Mouse (Mus musculus) forebrain, embryonic 16.5 days (tissue): ENCODE data around the gene Nudt9. TPM values are rescaled to one million over a fixed set of nuclear protein-coding genes. Genes with fewer than 3 reads are reported as not detected.

Experiments
- ATAC-seq: fragments of 200-750 bp; cut with Nextera tagmentation; 2 replicates; pipeline ENCODE4 v1.8.0; 2017; ENCODE audit warnings: mild to moderate bottlenecking, moderate library complexity
- H3K27ac ChIP-seq: fragments of 300-500 bp; sonication (generic); 2 replicates; pipeline ENCODE4 v1.5.1; 2014; ENCODE audit warnings: low read length, control low read depth
- H3K27me3 ChIP-seq: fragments of 300-500 bp; sonication (generic); replicated peaks from 2 replicates; pipeline ENCODE4 v1.6.1; 2014; ENCODE audit warnings: low read length; ENCODE audit not compliant: control insufficient read depth, insufficient read depth
- H3K36me3 ChIP-seq: fragments of 300-500 bp; sonication (generic); 2 replicates; pipeline ENCODE4 v1.6.1; 2014; ENCODE audit not compliant: control insufficient read depth, insufficient read depth
- H3K4me1 ChIP-seq: fragments of 300-500 bp; sonication (generic); replicated peaks from 2 replicates; pipeline ENCODE4 v1.6.1; 2014; ENCODE audit warnings: low read length; ENCODE audit not compliant: control insufficient read depth, insufficient read depth
- H3K4me2 ChIP-seq: fragments of 300-500 bp; sonication (generic); 2 replicates; pipeline ENCODE4 v1.6.1; 2014; ENCODE audit warnings: mild to moderate bottlenecking, low read length, control low read depth
- H3K4me3 ChIP-seq: fragments of 300-500 bp; sonication (generic); replicated peaks from 2 replicates; pipeline ENCODE4 v1.5.1; 2014; ENCODE audit warnings: mild to moderate bottlenecking, low read length, control low read depth
- H3K9ac ChIP-seq: fragments of 300-500 bp; sonication (generic); replicated peaks from 2 replicates; pipeline ENCODE4 v1.6.1; 2014; ENCODE audit warnings: low read depth, low read length, control low read depth
- H3K9me3 ChIP-seq: fragments of 300-500 bp; sonication (generic); 2 replicates; pipeline ENCODE4 v1.6.1; 2016; ENCODE audit warnings: low read length; ENCODE audit not compliant: control insufficient read depth
- WGBS: fragments of 180-500 bp; shearing (Covaris S2); extraction: QIAGEN DNeasy Blood & Tissue Kit; methylation state at CpG from one replicate; pipeline ENCODE4 v1.1.7; 2014; 5-methylcytosine and 5-hydroxymethylcytosine counted together
- microRNA-seq: library from miRNA; unstranded; fragments of <30 nt; microRNA quantifications from one replicate; pipeline ENCODE4, GENCODE M21; 2017
- polyA plus RNA-seq: library from polyadenylated mRNA; unstranded; fragments of >200 nt; fragmentation: Nextera tagmentation; extraction: Ambion mirVana; gene quantifications from 2 replicates; pipeline ENCODE4 v1.2.1, GENCODE M21; 2015

Gene Nudt9
- polyA plus RNA-seq, 1 experiment from 2014 or later = 55.9 TPM

DNA sequence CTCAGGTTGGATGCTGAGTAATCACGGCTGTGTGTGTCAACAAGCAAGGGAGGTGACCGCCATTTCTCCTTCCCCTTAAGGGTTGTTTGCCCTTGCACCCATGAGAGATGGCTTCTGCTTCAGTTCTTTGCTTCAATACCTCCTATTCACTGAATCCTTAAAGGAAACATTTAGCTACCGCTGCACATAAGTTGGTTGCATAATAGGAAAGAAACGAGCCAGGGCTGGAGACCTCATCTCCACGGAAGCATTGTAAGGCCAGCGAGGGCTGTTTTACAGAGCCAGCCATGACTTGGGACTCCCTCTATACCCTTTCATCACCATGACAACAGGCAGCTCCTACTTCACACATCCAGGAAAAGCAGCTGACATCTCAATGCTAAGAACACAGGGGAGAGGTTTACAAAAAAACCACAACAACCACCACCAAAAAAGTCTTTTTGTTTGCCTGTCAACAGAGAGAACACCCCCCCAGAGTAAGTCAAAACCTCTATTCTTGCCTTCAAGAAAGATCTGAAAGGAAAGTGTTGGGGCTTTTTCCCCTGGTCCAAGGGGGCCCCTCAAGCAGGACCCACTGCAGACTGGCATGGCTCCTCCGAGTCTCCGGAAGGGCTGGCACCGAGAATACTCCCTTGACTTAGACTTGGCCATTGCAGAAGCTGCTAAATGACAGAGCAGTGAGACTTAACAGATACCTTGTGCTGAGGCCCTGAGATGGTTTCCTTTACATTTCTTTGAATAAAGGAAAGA is 64.2 kb downstream of the Nudt9 start:
- H3K4me3 ChIP-seq = 0 out of 2 replicates have a peak overlapping the region, but pooled peaks have one; percentile 0
- H3K9ac ChIP-seq = no peak overlapping the region
- H3K4me1 ChIP-seq = peaks cover 60% of the 10 kb centered on the region
- H3K27me3 ChIP-seq = no peaks in the 10 kb centered on the region
- H3K27ac ChIP-seq = peak overlapping the region; percentile 68
- ATAC-seq = peak; percentile 81
- WGBS = 2% methylated on average over 9 of the region's 9 CpGs
- H3K36me3 ChIP-seq = no peaks in the 10 kb centered on the region
- peak overlapping the region; percentile 19 for H3K4me2 ChIP-seq
- H3K9me3 ChIP-seq = no peaks in the 10 kb centered on the region

DNA sequence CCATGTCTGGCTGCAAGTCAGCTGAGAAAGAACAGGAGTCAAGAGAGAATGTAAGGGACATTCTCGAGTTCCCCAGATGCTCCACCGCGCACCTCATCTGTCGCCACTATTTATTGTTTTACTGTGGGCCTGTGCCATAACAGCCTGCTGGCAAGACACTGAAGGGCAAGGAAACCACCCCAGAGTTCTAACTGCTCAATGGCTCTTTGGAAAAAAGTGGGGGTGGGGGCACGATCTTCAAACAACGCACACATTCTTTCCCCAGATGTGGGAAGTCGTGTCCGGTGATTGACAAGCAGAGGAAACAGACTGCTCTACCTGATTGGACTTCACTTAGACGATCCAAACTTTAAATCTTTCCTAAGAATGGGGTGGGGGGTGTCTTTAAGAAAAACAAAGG is 65.9 kb downstream of the Nudt9 start:
- Histone ChIP-seq H3K4me2 (peak overlapping the region; percentile 35), H3K9me3 (no peaks in the 10 kb centered on the region), H3K4me3 (peak overlapping the region; percentile 9), H3K36me3 (no peaks in the 10 kb centered on the region), H3K27ac (0 out of 2 replicates have a peak overlapping the region, but pooled peaks have one; percentile 52), H3K27me3 (no peaks in the 10 kb centered on the region), H3K9ac (0 out of 2 replicates have a peak overlapping the region, but pooled peaks have one; percentile 6), H3K4me1 (peaks cover 63% of the 10 kb centered on the region)
- no peak for ATAC-seq
- WGBS = 14% methylated on average over 9 of the region's 9 CpGs

DNA sequence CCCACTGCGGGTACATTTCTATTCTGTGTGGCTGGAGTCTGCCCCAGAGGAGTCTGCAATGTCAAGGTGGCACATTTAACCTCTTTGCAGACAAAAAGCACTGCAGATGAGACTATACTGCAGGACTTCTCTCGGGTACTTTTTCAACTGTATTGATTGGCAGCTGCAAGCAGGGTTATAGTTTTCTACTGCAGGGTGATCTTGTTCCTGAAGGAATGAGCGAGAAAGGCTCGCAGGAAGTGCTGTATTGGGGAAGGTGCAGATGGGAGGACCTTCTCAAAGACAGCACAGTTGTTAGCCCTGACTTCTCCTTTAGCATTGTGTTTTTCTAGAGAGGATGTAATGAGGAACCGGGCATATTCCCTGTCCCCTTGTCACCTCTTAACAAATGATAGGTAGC is 66.4 kb downstream of the Nudt9 start:
- Histone ChIP-seq H3K27ac (peak overlapping the region; percentile 16), H3K9ac (no peak overlapping the region), H3K27me3 (no peaks in the 10 kb centered on the region), H3K9me3 (no peaks in the 10 kb centered on the region), H3K36me3 (no peaks in the 10 kb centered on the region), H3K4me1 (peaks cover 63% of the 10 kb centered on the region), H3K4me2 (peak overlapping the region; percentile 35), H3K4me3 (peak overlapping the region; percentile 7)
- 22% methylated on average over 5 of the region's 5 CpGs for WGBS
- no peak for ATAC-seq

DNA sequence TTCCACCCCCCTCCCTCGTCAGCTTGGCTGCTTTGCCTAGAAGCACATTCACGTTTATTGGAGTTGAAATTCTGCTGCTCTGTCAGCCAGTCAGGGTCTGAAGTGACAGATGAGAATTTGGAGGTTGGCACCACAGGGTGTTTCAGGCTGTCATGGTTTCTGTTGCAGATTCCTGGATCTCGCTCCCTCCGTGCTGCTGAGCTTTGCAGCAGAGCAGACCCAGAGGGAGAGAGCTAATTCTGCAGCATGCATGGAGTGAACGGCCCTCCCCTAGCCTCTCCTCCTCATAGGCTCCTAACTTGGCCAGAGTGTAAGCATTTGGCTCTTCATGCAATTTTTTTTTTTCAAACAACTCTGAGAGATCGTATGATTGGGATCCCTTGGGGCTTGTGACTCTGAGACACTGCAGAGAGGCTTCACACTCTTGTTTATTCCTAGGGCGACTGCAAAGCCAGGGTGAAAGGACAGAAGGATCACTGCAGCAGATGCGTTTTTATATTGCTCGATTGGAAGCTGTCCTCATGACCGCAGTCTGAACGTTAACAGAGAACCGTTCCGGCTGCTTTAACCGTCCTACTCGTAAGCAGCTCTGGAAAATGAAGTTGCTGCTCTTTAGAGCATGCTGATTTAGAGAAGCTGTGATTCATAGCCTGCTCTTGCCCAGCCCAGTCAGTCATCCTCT is 67.5 kb downstream of the Nudt9 start, which contains the start of gene Sparcl1:
TSS of gene Sparcl1 (minus strand) at position 243 of the 682 bp plus-strand sequence.
- H3K4me1 ChIP-seq = peaks cover 58% of the 10 kb centered on the region
- WGBS = 28% methylated on average over 15 of the region's 15 CpGs
- peak within 1 kb of the TSS; percentile 46 for H3K4me2 ChIP-seq
- peak within 1 kb of the TSS; percentile 80 for H3K27ac ChIP-seq
- H3K27me3 ChIP-seq = no peaks in the 10 kb centered on the region
- H3K9me3 ChIP-seq = no peaks in the 10 kb centered on the region
- H3K9ac ChIP-seq = peak within 1 kb of the TSS; percentile 36
- H3K4me3 ChIP-seq = peak within 1 kb of the TSS; percentile 30
- peak; percentile 71 for ATAC-seq
- no peaks in the 10 kb centered on the region for H3K36me3 ChIP-seq

Small RNA genes within 50 kb of the gene (microRNA-seq; reads per million reads assigned to microRNA genes)
- gene Mir5619 = 1.5 reads per million

Other genes with a start within 250 kb of the Nudt9 start
- gene Klhl8, start 135.0 kb upstream of the Nudt9 start, polyA plus RNA-seq = 48.8 and 53.4 TPM in 2 replicates
- not detected in 2 replicates for gene Hsd17b13, start 68.9 kb upstream of the Nudt9 start, polyA plus RNA-seq
- gene Hsd17b11, start 24.4 kb upstream of the Nudt9 start, polyA plus RNA-seq = 1.7 and 1.8 TPM in 2 replicates
- not detected in 2 replicates for gene Gm17660, start 31.3 kb downstream of the Nudt9 start, polyA plus RNA-seq
- 110 and 137 TPM in 2 replicates for gene Sparcl1, start 67.4 kb downstream of the Nudt9 start, polyA plus RNA-seq
- 0.04 TPM in 1 of 2 replicates, not detected in the other for gene Dspp, start 124.4 kb downstream of the Nudt9 start, polyA plus RNA-seq
- 0.34 and 1.4 TPM in 2 replicates for gene Dmp1, start 156.3 kb downstream of the Nudt9 start, polyA plus RNA-seq